Mouse (Mus musculus): ENCODE measurements at regions not wholly inside any gene's neighbourhood (a gene's known extent, or its start where the extent isn't known, plus 50 kb on each side); places are given as distances from the start of the nearest gene placed in this dataset.

- no peak for DNase-seq
Measured at GRCm38 (mm10) chr15:36666566-36666965, 341.0 kb downstream of the Zfp706 start.

DNA sequence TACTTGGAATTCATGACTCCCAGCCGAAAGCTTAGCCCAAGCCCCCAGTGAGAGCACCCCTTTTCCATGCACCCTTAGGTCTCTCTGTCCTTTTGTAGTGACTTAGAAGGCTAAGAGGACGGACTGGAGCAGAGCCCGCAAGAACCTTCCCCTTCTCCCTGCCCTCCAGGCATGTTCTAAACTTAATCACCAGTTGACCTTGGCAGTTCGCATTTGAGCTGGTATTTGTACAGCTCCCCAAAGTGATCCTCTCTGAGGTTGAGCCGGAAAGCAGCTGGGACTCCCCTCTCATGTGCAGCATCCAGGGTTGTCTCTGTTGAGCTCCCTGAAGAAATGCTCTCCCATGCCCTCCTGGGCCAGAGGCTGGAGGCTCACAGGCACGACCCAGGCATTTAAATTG lies 343.2 kb downstream of the Zfp706 start:
- DNase-seq = no peak

DNA sequence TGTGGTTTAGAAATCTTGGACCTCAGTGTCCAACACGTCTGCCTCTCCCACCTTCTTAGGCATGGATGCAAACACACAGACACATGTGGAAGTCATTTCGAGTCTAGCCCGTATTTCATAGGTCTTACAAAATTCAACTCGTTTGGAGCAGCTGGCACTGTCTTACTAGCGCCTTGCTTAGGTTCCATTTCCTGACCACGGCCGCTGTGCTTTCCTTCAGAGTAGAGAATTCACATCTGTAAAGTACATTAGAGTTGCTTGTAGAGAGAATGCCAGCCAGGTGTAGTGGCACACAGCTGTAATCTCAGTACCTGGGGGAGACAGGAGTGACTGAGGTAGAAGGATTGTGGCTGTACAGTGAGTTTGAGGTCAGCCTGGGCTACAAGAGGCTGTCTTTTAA lies 346.6 kb downstream of the Zfp706 start:
- no peak for DNase-seq

Measured in cerebellum, adult 8-10 months (tissue).